Mouse (Mus musculus): Measurements from ENCODE around the gene Il11ra1.

- TF ChIP-seq GATA1 (IDR thresholded peaks at IDR 0.05; ENCODE audit: borderline replicate concordance, low read length) (no peak), FLI1 (IDR thresholded peaks at IDR 0.05; ENCODE audit: low read length) (no peak)
Observed at GRCm38 (mm10) chr4:41754797-41755337, 55.1 kb downstream of the Il11ra1 start, which contains the start of gene Galt.
